Mouse (Mus musculus): ENCODE data around the gene Fam3a. TPM values are rescaled to one million over a fixed set of nuclear protein-coding genes. Genes with fewer than 3 reads are reported as not detected.
A peak's percentile ranks its signal among the peaks of the same experiment; 100 is the strongest.
"Not testable (repeated sequence)": the region's sequence is repeated elsewhere in the genome, so short reads cannot be mapped to it uniquely, and the experiment has no call there.

Fam3a gene
- polyA plus RNA-seq, 1 experiment from 2014 or later: 31.0 TPM

DNA sequence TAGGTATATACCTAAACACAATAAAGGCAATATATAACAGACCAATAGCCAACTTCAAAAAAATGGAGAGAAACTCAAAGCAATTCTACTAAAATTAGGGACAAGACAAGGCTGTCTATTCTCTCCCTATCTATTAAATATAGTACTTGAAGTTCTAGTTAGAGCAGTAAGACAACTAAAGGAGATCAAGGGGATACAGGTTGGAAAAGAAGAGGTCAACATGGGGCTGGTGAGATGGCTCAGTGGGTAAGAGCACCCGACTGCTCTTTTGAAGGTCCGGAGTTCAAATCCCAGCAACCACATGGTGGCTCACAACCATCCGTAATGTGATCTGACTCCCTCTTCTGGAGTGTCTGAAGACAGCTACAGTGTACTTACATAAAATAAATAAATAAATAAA, 36.0 kb downstream of the Fam3a start:
- WGBS: 84% methylated on average over 3 of the region's 3 CpGs
- not testable (repeated sequence) for DNase-seq; H3K27me3 ChIP-seq (ENCODE audit: control insufficient read depth, insufficient read depth, low read length); H3K36me3 ChIP-seq (ENCODE audit: control insufficient read depth, insufficient read depth, low read length); H3K27ac ChIP-seq (replicated peaks; ENCODE audit: low read depth, low read length); H3K4me1 ChIP-seq (ENCODE audit: control insufficient read depth, insufficient read depth, low read length); H3K4me2 ChIP-seq (ENCODE audit: low read length); ATAC-seq (ENCODE audit: low FRiP score, low TSS enrichment); H3K9ac ChIP-seq (replicated peaks; ENCODE audit: low read length); H3K4me3 ChIP-seq (replicated peaks; ENCODE audit: low read depth, low read length); H3K9me3 ChIP-seq (ENCODE audit: control insufficient read depth, low read length)

GRCm38 (mm10) chrX:74353467-74353770, 39.7 kb downstream of the Fam3a start, which contains the start of gene Lage3:
Lage3 (minus strand) TSS chrX:74353618.
- H3K9me3 ChIP-seq (ENCODE audit: control insufficient read depth, low read length): no peaks in the 10 kb centered on the region
- no peaks in the 10 kb centered on the region for H3K27me3 ChIP-seq (ENCODE audit: control insufficient read depth, insufficient read depth, low read length)
- H3K4me1 ChIP-seq (ENCODE audit: control insufficient read depth, insufficient read depth, low read length): no peaks in the 10 kb centered on the region
- H3K4me2 ChIP-seq (ENCODE audit: low read length): peak within 1 kb of the TSS; percentile 60
- DNase-seq (peak; percentile 91), ATAC-seq (ENCODE audit: low FRiP score, low TSS enrichment) (peak; percentile 64)
- no peaks in the 10 kb centered on the region for H3K36me3 ChIP-seq (ENCODE audit: control insufficient read depth, insufficient read depth, low read length)
- H3K4me3 ChIP-seq (replicated peaks; ENCODE audit: low read depth, low read length): peak within 1 kb of the TSS; percentile 41
- 26% methylated on average over 14 of the region's 22 CpGs for WGBS
- H3K27ac ChIP-seq (replicated peaks; ENCODE audit: low read depth, low read length): peak within 1 kb of the TSS; percentile 64
- peak within 1 kb of the TSS; percentile 48 for H3K9ac ChIP-seq (replicated peaks; ENCODE audit: low read length)

DNA sequence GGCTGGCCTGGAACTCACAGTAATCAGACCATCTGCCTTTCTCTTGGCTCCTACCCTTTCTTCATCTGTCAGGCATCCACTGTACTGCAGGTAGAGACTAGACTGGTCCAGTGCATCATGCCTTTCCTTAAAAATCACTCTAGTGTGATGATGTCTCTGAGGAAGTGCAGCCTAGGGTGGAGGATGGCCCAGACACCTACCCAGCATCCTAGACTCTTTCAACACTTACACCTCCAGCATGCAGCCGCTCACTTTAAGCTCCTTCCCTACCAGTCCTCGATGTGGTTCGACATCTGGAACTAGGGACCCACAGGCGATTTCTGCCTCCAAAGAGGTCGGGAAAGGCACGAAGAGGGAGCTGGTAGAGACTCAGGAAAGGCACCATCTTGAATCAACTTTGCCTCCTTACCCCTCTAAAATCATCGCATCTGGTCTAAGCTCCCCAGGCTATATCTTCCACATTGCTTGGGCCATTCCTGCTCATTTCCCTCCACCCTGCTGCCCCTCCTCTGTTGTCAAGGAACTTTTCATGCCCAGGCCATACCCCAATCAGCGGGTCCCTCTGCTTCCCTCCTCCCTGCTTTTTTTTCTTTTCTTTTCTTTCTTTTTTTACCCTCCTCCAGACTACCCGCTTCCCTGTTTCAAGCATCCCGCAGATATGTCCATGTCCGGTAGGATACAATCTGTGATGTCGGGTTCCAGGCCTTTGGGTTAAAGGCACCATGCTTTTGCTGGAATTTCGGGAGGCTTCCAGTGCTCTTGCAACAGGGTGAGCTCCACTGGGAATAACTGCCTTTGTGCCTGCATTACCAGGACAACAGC, 40.2 kb downstream of the Fam3a start:
- ATAC-seq (ENCODE audit: low FRiP score, low TSS enrichment): 0 out of 2 replicates have a peak, but pooled peaks have one; percentile 11
- Histone ChIP-seq H3K4me2 (ENCODE audit: low read length) (peak overlapping the region; percentile 60), H3K27ac (replicated peaks; ENCODE audit: low read depth, low read length) (peak overlapping the region; percentile 64), H3K36me3 (ENCODE audit: control insufficient read depth, insufficient read depth, low read length) (no peaks in the 10 kb centered on the region), H3K4me1 (ENCODE audit: control insufficient read depth, insufficient read depth, low read length) (no peaks in the 10 kb centered on the region), H3K27me3 (ENCODE audit: control insufficient read depth, insufficient read depth, low read length) (no peaks in the 10 kb centered on the region), H3K9ac (replicated peaks; ENCODE audit: low read length) (peak overlapping the region; percentile 48), H3K9me3 (ENCODE audit: control insufficient read depth, low read length) (no peaks in the 10 kb centered on the region), H3K4me3 (replicated peaks; ENCODE audit: low read depth, low read length) (peak overlapping the region; percentile 41)
- 29% methylated on average over 13 of the region's 13 CpGs for WGBS
- no peak for DNase-seq

Other genes starting within 250 kb of the Fam3a start
- gene Tex28, start 225.4 kb downstream of the Fam3a start, polyA plus RNA-seq (2014; fragmentation: Nextera tagmentation; extraction: Ambion mirVana): not detected in 2 replicates
- 0.08 and 0.20 TPM in 2 replicates for gene Tktl1, start 216.0 kb downstream of the Fam3a start, polyA plus RNA-seq (2014; fragmentation: Nextera tagmentation; extraction: Ambion mirVana)
- 72.5 and 102 TPM in 2 replicates for gene Flna, start 143.5 kb downstream of the Fam3a start, polyA plus RNA-seq (2014; fragmentation: Nextera tagmentation; extraction: Ambion mirVana)
- gene Emd, start 138.6 kb downstream of the Fam3a start, polyA plus RNA-seq (2014; fragmentation: Nextera tagmentation; extraction: Ambion mirVana): 19.5 and 49.3 TPM in 2 replicates
- 527 and 538 TPM in 2 replicates for gene Rpl10, start 122.5 kb downstream of the Fam3a start, polyA plus RNA-seq (2014; fragmentation: Nextera tagmentation; extraction: Ambion mirVana)
- 64.9 and 76.8 TPM in 2 replicates for gene Taz, start 111.4 kb downstream of the Fam3a start, polyA plus RNA-seq (2014; fragmentation: Nextera tagmentation; extraction: Ambion mirVana)
- 1.8 and 3.8 TPM in 2 replicates for gene Dnase1l1, start 110.9 kb downstream of the Fam3a start, polyA plus RNA-seq (2014; fragmentation: Nextera tagmentation; extraction: Ambion mirVana)
- gene Atp6ap1, start 96.2 kb downstream of the Fam3a start, polyA plus RNA-seq (2014; fragmentation: Nextera tagmentation; extraction: Ambion mirVana): 220 and 235 TPM in 2 replicates
- gene Gdi1, start 88.3 kb downstream of the Fam3a start, polyA plus RNA-seq (2014; fragmentation: Nextera tagmentation; extraction: Ambion mirVana): 615 and 857 TPM in 2 replicates
- 43.2 and 44.1 TPM in 2 replicates for gene Fam50a, start 80.2 kb downstream of the Fam3a start, polyA plus RNA-seq (2014; fragmentation: Nextera tagmentation; extraction: Ambion mirVana)
- gene Plxna3, start 64.2 kb downstream of the Fam3a start, polyA plus RNA-seq (2014; fragmentation: Nextera tagmentation; extraction: Ambion mirVana): 56.6 and 57.8 TPM in 2 replicates
- 74.1 and 76.0 TPM in 2 replicates for gene Lage3, start 39.7 kb downstream of the Fam3a start, polyA plus RNA-seq (2014; fragmentation: Nextera tagmentation; extraction: Ambion mirVana)
- 66.8 and 76.0 TPM in 2 replicates for gene Ubl4a, start 20.1 kb downstream of the Fam3a start, polyA plus RNA-seq (2014; fragmentation: Nextera tagmentation; extraction: Ambion mirVana)
- gene Slc10a3, start 19.9 kb downstream of the Fam3a start, polyA plus RNA-seq (2014; fragmentation: Nextera tagmentation; extraction: Ambion mirVana): 6.4 and 9.4 TPM in 2 replicates
- gene Ikbkg, start within 50 bp of the Fam3a start, polyA plus RNA-seq (2014; fragmentation: Nextera tagmentation; extraction: Ambion mirVana): 17.8 and 23.9 TPM in 2 replicates
- 55.6 and 59.5 TPM in 2 replicates for gene G6pdx, start 35.9 kb upstream of the Fam3a start, polyA plus RNA-seq (2014; fragmentation: Nextera tagmentation; extraction: Ambion mirVana)
- 0.37 TPM in 1 of 2 replicates, not detected in the other for gene Gm6880, start 88.1 kb upstream of the Fam3a start, polyA plus RNA-seq (2014; fragmentation: Nextera tagmentation; extraction: Ambion mirVana)
- gene Olfr1326-ps1, start 181.6 kb upstream of the Fam3a start, polyA plus RNA-seq (2014; fragmentation: Nextera tagmentation; extraction: Ambion mirVana): not detected in 2 replicates
- not detected in 2 replicates for gene Olfr1325, start 199.4 kb upstream of the Fam3a start, polyA plus RNA-seq (2014; fragmentation: Nextera tagmentation; extraction: Ambion mirVana)